Comparison of ENCODE assay signal across 15 mouse cellular contexts in the genomic region with DNA sequence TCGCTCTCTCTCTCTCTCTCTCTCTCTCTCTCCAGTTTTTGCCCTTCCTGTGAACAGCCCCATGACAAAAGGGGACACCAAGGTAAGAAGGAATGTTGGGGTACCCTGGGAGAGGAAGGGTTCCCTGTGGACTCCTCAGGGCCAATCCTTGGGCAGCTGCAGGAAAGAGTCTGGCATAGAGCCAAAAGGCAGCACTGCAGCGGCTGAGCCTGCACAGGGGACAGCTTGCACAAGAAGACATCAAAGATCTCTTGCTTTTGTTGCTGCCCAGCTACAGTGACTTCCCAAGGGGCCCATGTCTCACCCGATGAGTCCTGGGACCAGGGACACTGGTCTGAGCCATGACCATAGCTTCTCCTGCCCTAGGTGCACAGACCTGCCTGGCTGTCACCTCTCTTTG. TPM values are rescaled to one million over a fixed set of nuclear protein-coding genes. Genes with fewer than 3 reads are reported as not detected.
DNase-seq lines count a peak whose midpoint lies in the region; ATAC-seq lines count a peak whose summit lies in the region.
"Had no signal": no experiment of that assay in that cellular context is flagged by ENCODE, and none has a peak within 500 bp of the region (broad histone marks: within the 10 kb centered on the region; RNA-seq: fewer than 3 reads in every experiment).

No protein-coding gene starts in this region.

- H3K27ac ChIP-seq in hindbrain, embryonic 16.5 days (ENCODE audit: low read depth, low read length): no peak overlapping the region
- H3K27ac ChIP-seq: stomach, postnatal 0 days had no signal

- H3K4me1 ChIP-seq in hindbrain, embryonic 16.5 days (ENCODE audit: control insufficient read depth, insufficient read depth, low read depth, low read length): peaks cover 9% of the 10 kb centered on the region

- H3K4me2 ChIP-seq in hindbrain, embryonic 16.5 days (ENCODE audit: low read length): peak overlapping the region; percentile 57

- H3K4me3 ChIP-seq in hindbrain, embryonic 16.5 days (ENCODE audit: low read length): peak overlapping the region; percentile 76

- 60% methylated on average over 3 of the region's 3 CpGs for WGBS in hindbrain, embryonic 16.5 days

- no peaks in the 10 kb centered on the region for H3K9me3 ChIP-seq in hindbrain, embryonic 16.5 days (ENCODE audit: control insufficient read depth, low read length)

- ATAC-seq in hindbrain, embryonic 16.5 days: no peak
- ATAC-seq: activated CD4-positive, CD25-positive, alpha-beta regulatory T cell, adult 4 months had no signal

- intact Hi-C loops in heart, postnatal 10 days (cut with DNase I): no loop called here

- H3K36me3 ChIP-seq in hindbrain, embryonic 16.5 days (ENCODE audit: control insufficient read depth, insufficient read depth, low read length): 0 out of 2 replicates have a peak, but pooled peaks cover 4% of the 10 kb centered on the region

- peak; percentile 29 for DNase-seq in adrenal gland, postnatal 10 days
- DNase-seq in adrenal gland, adult 18-20 months (ENCODE audit: low spot score in 2 of 2): no peak
- DNase-seq in testis, postnatal 10 days (ENCODE audit: low spot score): peak; percentile 36
- DNase-seq in testis, postnatal 14 days (ENCODE audit: low spot score): no peak
- no peak for DNase-seq in heart, postnatal 10 days
- DNase-seq in urinary bladder, postnatal 36 days (ENCODE audit: low spot score in 2 of 2): no peak
- no peak for DNase-seq in lung, postnatal 4 days
- DNase-seq: kidney, adult 9 months; layer of hippocampus, postnatal 36 days; liver; lung, postnatal 10 days had no signal

- peak overlapping the region; percentile 87 for H3K9ac ChIP-seq in hindbrain, embryonic 16.5 days (ENCODE audit: low read depth, low read length)

- no peaks in the 10 kb centered on the region for H3K27me3 ChIP-seq in hindbrain, embryonic 16.5 days (replicated peaks; ENCODE audit: control insufficient read depth, insufficient read depth, low read length)

RNA-seq across cellular contexts. Expression of gene Chga, which starts 1.1 kb away (rescaled TPM):
- total RNA-seq in adrenal gland, postnatal 10 days (2021): 1,000 to 10,000 TPM; 1,052 to 1,140 TPM
- total RNA-seq in adrenal gland, adult 18-20 months (2021): 1,000 to 10,000 TPM; 1,717 to 1,814 TPM
- 198 and 224 TPM in 2 replicates for polyA plus RNA-seq in hindbrain, embryonic 16.5 days (2015; fragmentation: Nextera tagmentation; extraction: Ambion mirVana)
- not detected for total RNA-seq in heart, postnatal 10 days (2021)
- total RNA-seq: heart, postnatal 25 days had no signal
- polyA plus RNA-seq: activated CD4-positive, CD25-positive, alpha-beta regulatory T cell, adult 4 months had no signal

Comparison
In these comparisons a context has a peak if more than half of its experiments do, and no peak if none do; other contexts are left out.
1. DNase-seq: peak in adrenal gland, postnatal 10 days (single experiment) and testis, postnatal 10 days (single experiment); none in adrenal gland, adult 18-20 months (0 of 2), testis, postnatal 14 days (single experiment), heart, postnatal 10 days (0 of 2), urinary bladder, postnatal 36 days (0 of 2) and lung, postnatal 4 days (0 of 2).
2. RNA of gene Chga, which starts 1.1 kb away (total RNA-seq): 1,717 to 1,814 TPM in adrenal gland, adult 18-20 months and 1,052 to 1,140 TPM in adrenal gland, postnatal 10 days; not detected in heart, postnatal 10 days; every median in the first group is over 1,000 times any median in the second.